Comparison of ENCODE assay signal across 12 mouse cellular contexts in genomic region chr5:129065946-129066345, GRCm38 (mm10). TPM values are rescaled to one million over a fixed set of nuclear protein-coding genes. Genes with fewer than 3 reads are reported as not detected.
DNase-seq lines count a peak whose midpoint lies in the region; ATAC-seq and TF ChIP-seq lines count a peak whose summit lies in the region.
"Had no signal": no experiment of that assay in that cellular context is flagged by ENCODE, and none has a peak within 500 bp of the region (broad histone marks: within the 10 kb centered on the region; RNA-seq: fewer than 3 reads in every experiment).

No protein-coding gene starts in this region.

- H3K4me1 ChIP-seq in heart, adult 2 months (ENCODE audit: control insufficient read depth, insufficient read depth, low read length) = peaks cover 2% of the 10 kb centered on the region; the same call in 1 of the 2 replicates
- H3K4me1 ChIP-seq in heart, embryonic 12.5 days (replicated peaks) = peaks cover 5% of the 10 kb centered on the region; the same call in 1 of the 2 replicates

- no peak for TF ChIP-seq POLR2A in heart, adult 2 months (IDR thresholded peaks at IDR 0.05; ENCODE audit: insufficient read depth, low read depth, low read length)

- H3K27me3 ChIP-seq in heart, adult 2 months (ENCODE audit: control insufficient read depth, insufficient read depth, low read length) = peaks cover 1% of the 10 kb centered on the region; the same call in 1 of the 2 replicates
- peaks cover 23% of the 10 kb centered on the region for H3K27me3 ChIP-seq in heart, embryonic 12.5 days (replicated peaks)
- H3K27me3 ChIP-seq: hindbrain, embryonic 15.5 days had no signal

- 0 out of 2 replicates have a peak, but pooled peaks have one; percentile 41 for TF ChIP-seq EP300 in heart, adult 2 months (IDR thresholded peaks at IDR 0.05; ENCODE audit: insufficient read depth, low read depth, low read length)

- H3K36me3 ChIP-seq in heart, adult 2 months (ENCODE audit: control insufficient read depth, insufficient read depth, low read length) = no peaks in the 10 kb centered on the region
- H3K36me3 ChIP-seq in heart, embryonic 12.5 days = no peaks in the 10 kb centered on the region
- H3K36me3 ChIP-seq: hindbrain, embryonic 15.5 days; lung, embryonic 15.5 days had no signal

- DNase-seq in heart, adult 2 months = peak; percentile 70 to 80
- peak; percentile 35 for DNase-seq in adrenal gland, postnatal 14 days
- peak; percentile 69 to 78 for DNase-seq in heart, postnatal 10 days
- DNase-seq in skeletal muscle tissue, adult 2 months (ENCODE audit: low read depth, low spot score) = peak; percentile 79
- no peak for DNase-seq in cerebellum, postnatal 10 days
- no peak for DNase-seq in left cerebral cortex, postnatal 10 days (ENCODE audit: extremely low spot score in 1 of 2, low spot score in 2 of 2)
- no peak for DNase-seq in yolk sac, embryonic 10.5 days (ENCODE audit: low spot score)
- DNase-seq: layer of hippocampus, adult 9-11 months had no signal

- intact Hi-C loops in heart, adult 2 months (cut with DNase I) = loop anchor here (5.0 to 10.0 kb wide), 2 partner anchors 96 to 319 kb away; no protein-coding TSS in a partner anchor
- intact Hi-C loops in heart, postnatal 10 days (cut with DNase I) = loop anchor here (10.0 kb wide), 1 partner anchor 319 kb away; no protein-coding TSS in a partner anchor
- intact Hi-C loops in left cerebral cortex, postnatal 10 days (cut with DNase I) = loop anchor here (5.0 to 10.0 kb wide), 4 partner anchors 51 to 659 kb away; partner anchors contain the start of genes Nipsnap2 and Sfswap

- peak overlapping the region; percentile 45 for H3K27ac ChIP-seq in heart, adult 2 months
- H3K27ac ChIP-seq in heart, embryonic 12.5 days (ENCODE audit: poor library complexity, severe bottlenecking) = no peak overlapping the region
- H3K27ac ChIP-seq: hindbrain, embryonic 15.5 days; lung, embryonic 15.5 days had no signal

- no peak overlapping the region for H3K9ac ChIP-seq in heart, adult 2 months (ENCODE audit: low read depth, low read length)
- no peak overlapping the region for H3K9ac ChIP-seq in heart, embryonic 12.5 days
- H3K9ac ChIP-seq: hindbrain, embryonic 15.5 days; lung, embryonic 15.5 days had no signal

- ATAC-seq in heart, embryonic 12.5 days (ENCODE audit: insufficient number of reproducible peaks, low FRiP score) = no peak

- no peaks in the 10 kb centered on the region for H3K9me3 ChIP-seq in heart, embryonic 12.5 days (replicated peaks)
- H3K9me3 ChIP-seq: hindbrain, embryonic 15.5 days; lung, embryonic 15.5 days had no signal

- no peak overlapping the region for H3K4me2 ChIP-seq in heart, embryonic 12.5 days
- H3K4me2 ChIP-seq: hindbrain, embryonic 15.5 days; lung, embryonic 15.5 days had no signal

- TF ChIP-seq CTCF in heart, adult 2 months (IDR thresholded peaks at IDR 0.05) = no peak

- WGBS in heart, adult 2 months = 52% methylated on average over 9 of the region's 9 CpGs
- 65% methylated on average over 9 of the region's 9 CpGs for WGBS in heart, embryonic 12.5 days

- no peak overlapping the region for H3K4me3 ChIP-seq in heart, adult 2 months
- no peak overlapping the region for H3K4me3 ChIP-seq in heart, embryonic 12.5 days
- H3K4me3 ChIP-seq: erythroblast, embryonic 14.5 days; hindbrain, embryonic 15.5 days; lung, embryonic 15.5 days had no signal

- H3K79me2 ChIP-seq in heart, adult 2 months (replicated peaks; ENCODE audit: control insufficient read depth, insufficient read depth, low read length) = no peaks in the 10 kb centered on the region

RNA-seq across cellular contexts. Expression of gene Adgrd1, which starts 30.6 kb away (rescaled TPM):
- 1 to 10 TPM; 4.1 to 4.8 TPM for total RNA-seq in heart, adult 2 months (2021)
- polyA plus RNA-seq in heart, adult 2 months (2012; rRNA removed) = 5.5 and 5.6 TPM in 2 replicates
- polyA plus RNA-seq in heart, embryonic 12.5 days (2016; fragmentation: Nextera tagmentation; extraction: Ambion mirVana) = 0.31 and 0.54 TPM in 2 replicates
- 4.9 and 5.0 TPM in 2 replicates for total RNA-seq in adrenal gland, postnatal 14 days (2021)
- 1 to 10 TPM; 6.5 to 8.5 TPM for total RNA-seq in heart, postnatal 10 days (2021)
- total RNA-seq in left cerebral cortex, postnatal 10 days (2021) = 1 to 10 TPM; 1.1 to 1.2 TPM
- polyA plus RNA-seq: erythroblast, embryonic 14.5 days had no signal

RNA-seq across cellular contexts. Expression of gene Ran, which starts 46.1 kb away (rescaled TPM):
- total RNA-seq in heart, adult 2 months (2021) = 10 to 100 TPM; 88.2 to 99.2 TPM
- polyA plus RNA-seq in heart, adult 2 months (2012; rRNA removed) = 44.4 and 58.1 TPM in 2 replicates
- 426 and 432 TPM in 2 replicates for polyA plus RNA-seq in heart, embryonic 12.5 days (2016; fragmentation: Nextera tagmentation; extraction: Ambion mirVana)
- total RNA-seq in adrenal gland, postnatal 14 days (2021) = 212 and 219 TPM in 2 replicates
- total RNA-seq in heart, postnatal 10 days (2021) = 100 to 1,000 TPM; 121 TPM
- 100 to 1,000 TPM; 157 to 172 TPM for total RNA-seq in left cerebral cortex, postnatal 10 days (2021)

RNA-seq across cellular contexts. Expression of gene Stx2, which starts 57.6 kb away (rescaled TPM):
- 10 to 100 TPM; 12.0 to 14.2 TPM for total RNA-seq in heart, adult 2 months (2021)
- polyA plus RNA-seq in heart, adult 2 months (2012; rRNA removed) = 17.1 and 24.2 TPM in 2 replicates
- 19.3 and 21.3 TPM in 2 replicates for polyA plus RNA-seq in heart, embryonic 12.5 days (2016; fragmentation: Nextera tagmentation; extraction: Ambion mirVana)
- total RNA-seq in adrenal gland, postnatal 14 days (2021) = 27.1 and 27.5 TPM in 2 replicates
- 10 to 100 TPM; 20.0 to 23.2 TPM for total RNA-seq in heart, postnatal 10 days (2021)
- 10 to 100 TPM; 26.5 to 31.0 TPM for total RNA-seq in left cerebral cortex, postnatal 10 days (2021)

Comparison
In these comparisons a context has a peak if more than half of its experiments do, and no peak if none do; other contexts are left out.
1. DNase-seq: peak in heart, adult 2 months (2 of 2), adrenal gland, postnatal 14 days (single experiment), heart, postnatal 10 days (2 of 2) and skeletal muscle tissue, adult 2 months (single experiment); none in cerebellum, postnatal 10 days (0 of 2), left cerebral cortex, postnatal 10 days (0 of 2) and yolk sac, embryonic 10.5 days (single experiment).